Mouse (Mus musculus) forebrain, embryonic 12.5 days (tissue): ENCODE data around the gene Trim2. TPM values are rescaled to one million over a fixed set of nuclear protein-coding genes. Genes with fewer than 3 reads are reported as not detected.

Experiments
- ATAC-seq: fragments of 200-750 bp; cut with Nextera tagmentation; 2 replicates; pipeline ENCODE4 v1.8.0; 2017; ENCODE audit warnings: moderate TSS enrichment; ENCODE audit not compliant: low FRiP score
- H3K27ac ChIP-seq: fragments of 300-500 bp; sonication (generic); 2 replicates; pipeline ENCODE4 v1.5.1; 2016; ENCODE audit warnings: mild to moderate bottlenecking
- H3K27me3 ChIP-seq: fragments of 300-500 bp; sonication (generic); 2 replicates; pipeline ENCODE4 v1.6.1; 2016; ENCODE audit warnings: mild to moderate bottlenecking
- H3K36me3 ChIP-seq: fragments of 300-500 bp; sonication (generic); replicated peaks from 2 replicates; pipeline ENCODE4 v1.6.1; 2016; ENCODE audit warnings: mild to moderate bottlenecking
- H3K4me1 ChIP-seq: fragments of 300-500 bp; sonication (generic); 2 replicates; pipeline ENCODE4 v1.6.1; 2016
- H3K4me2 ChIP-seq: fragments of 300-500 bp; sonication (generic); 2 replicates; pipeline ENCODE4 v1.6.1; 2016; ENCODE audit warnings: mild to moderate bottlenecking, moderate library complexity
- H3K4me3 ChIP-seq: fragments of 300-500 bp; sonication (generic); replicated peaks from 2 replicates; pipeline ENCODE4 v1.5.1; 2016; ENCODE audit warnings: mild to moderate bottlenecking
- H3K9ac ChIP-seq: fragments of 300-500 bp; sonication (generic); 2 replicates; pipeline ENCODE4 v1.6.1; 2016; ENCODE audit warnings: mild to moderate bottlenecking
- H3K9me3 ChIP-seq: fragments of 300-500 bp; sonication (generic); 2 replicates; pipeline ENCODE4 v1.6.1; 2016
- WGBS: fragments of 180-500 bp; shearing (Covaris S2); methylation state at CpG from one replicate; pipeline ENCODE4 v1.1.7; 2016; 5-methylcytosine and 5-hydroxymethylcytosine counted together
- polyA plus RNA-seq: library from polyadenylated mRNA; unstranded; fragments of >200 nt; fragmentation: Nextera tagmentation; extraction: Ambion mirVana; gene quantifications from 2 replicates; pipeline ENCODE4 v1.2.1, GENCODE M21; 2016

Gene Trim2
- polyA plus RNA-seq, 1 experiment from 2014 or later = 107 TPM

- no peaks in the 10 kb centered on the region for H3K9me3 ChIP-seq
- H3K36me3 ChIP-seq = no peaks in the 10 kb centered on the region
- peaks cover 8% of the 10 kb centered on the region for H3K4me1 ChIP-seq
- no peak overlapping the region for H3K27ac ChIP-seq
- no peak overlapping the region for H3K9ac ChIP-seq
- H3K27me3 ChIP-seq = peaks cover 10% of the 10 kb centered on the region; the same call in 1 of the 2 replicates
- H3K4me3 ChIP-seq = no peak overlapping the region
- 88% methylated on average over 6 of the region's 6 CpGs for WGBS
- ATAC-seq = peak; percentile 23; the same call in 1 of the 2 replicates
- no peak overlapping the region for H3K4me2 ChIP-seq
These were observed 7.3 kb upstream of the Trim2 start for GRCm38 (mm10) chr3:84313801-84314541.

DNA sequence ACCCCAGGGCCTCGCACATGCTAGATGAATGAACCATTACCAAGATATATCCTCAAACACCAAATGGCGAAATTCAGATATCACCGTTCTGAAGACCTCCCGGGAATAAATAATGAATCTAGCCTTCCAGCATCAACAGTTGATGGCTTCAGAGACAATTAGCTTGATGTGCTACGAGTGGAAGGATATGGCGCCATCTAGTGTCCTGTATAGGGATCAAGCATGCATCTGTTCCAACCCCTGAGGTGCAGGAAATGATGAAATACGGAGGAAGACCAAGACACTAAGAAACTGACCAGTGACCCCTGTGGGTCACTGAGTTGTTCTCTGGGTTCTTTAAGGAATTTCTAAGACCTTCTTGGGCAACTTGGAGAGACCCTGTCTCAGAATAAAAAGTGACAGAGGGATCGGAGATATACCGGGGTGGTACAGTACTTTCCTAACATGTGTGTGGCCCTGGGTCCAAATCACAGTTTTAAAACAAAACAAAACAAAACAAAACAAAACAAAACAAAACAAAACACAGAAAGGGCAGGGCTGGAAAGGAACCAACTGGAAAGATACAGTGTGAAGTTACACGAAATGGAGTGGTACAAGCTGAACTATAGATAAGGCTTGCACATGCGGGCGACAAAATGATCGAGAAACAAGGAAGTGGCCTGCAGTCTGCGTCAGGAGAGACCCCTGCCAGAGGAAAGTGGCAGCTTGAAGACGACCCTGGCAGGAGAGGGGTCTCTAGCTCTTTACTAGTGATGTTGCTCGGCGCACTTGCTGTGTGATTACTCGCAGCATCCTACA is 6.5 kb upstream of the Trim2 start:
- Histone ChIP-seq H3K9me3 (no peaks in the 10 kb centered on the region), H3K27ac (no peak overlapping the region), H3K27me3 (peaks cover 10% of the 10 kb centered on the region; the same call in 1 of the 2 replicates), H3K4me1 (peaks cover 8% of the 10 kb centered on the region), H3K9ac (no peak overlapping the region), H3K36me3 (no peaks in the 10 kb centered on the region), H3K4me2 (no peak overlapping the region; the same call in 1 of the 2 replicates), H3K4me3 (no peak overlapping the region)
- 52% methylated on average over 18 of the region's 18 CpGs for WGBS
- ATAC-seq = peak; percentile 66

- Histone ChIP-seq H3K9me3 (no peaks in the 10 kb centered on the region), H3K9ac (no peak overlapping the region), H3K36me3 (no peaks in the 10 kb centered on the region), H3K4me3 (no peak overlapping the region), H3K4me1 (peaks cover 8% of the 10 kb centered on the region), H3K27ac (no peak overlapping the region), H3K4me2 (no peak overlapping the region), H3K27me3 (peaks cover 10% of the 10 kb centered on the region; the same call in 1 of the 2 replicates)
- no peak for ATAC-seq
- WGBS = 86% methylated on average over 5 of the region's 5 CpGs
These were observed 5.6 kb upstream of the Trim2 start for GRCm38 (mm10) chr3:84312326-84312725.

- Histone ChIP-seq H3K27ac (no peak overlapping the region), H3K4me1 (peaks cover 36% of the 10 kb centered on the region), H3K4me2 (no peak overlapping the region), H3K27me3 (peaks cover 16% of the 10 kb centered on the region), H3K4me3 (no peak overlapping the region), H3K9me3 (no peaks in the 10 kb centered on the region), H3K9ac (no peak overlapping the region), H3K36me3 (no peaks in the 10 kb centered on the region)
- ATAC-seq = no peak
- WGBS = 92% methylated on average over 5 of the region's 5 CpGs
These were observed 839 bp upstream of the Trim2 start for GRCm38 (mm10) chr3:84307516-84307915.

DNA sequence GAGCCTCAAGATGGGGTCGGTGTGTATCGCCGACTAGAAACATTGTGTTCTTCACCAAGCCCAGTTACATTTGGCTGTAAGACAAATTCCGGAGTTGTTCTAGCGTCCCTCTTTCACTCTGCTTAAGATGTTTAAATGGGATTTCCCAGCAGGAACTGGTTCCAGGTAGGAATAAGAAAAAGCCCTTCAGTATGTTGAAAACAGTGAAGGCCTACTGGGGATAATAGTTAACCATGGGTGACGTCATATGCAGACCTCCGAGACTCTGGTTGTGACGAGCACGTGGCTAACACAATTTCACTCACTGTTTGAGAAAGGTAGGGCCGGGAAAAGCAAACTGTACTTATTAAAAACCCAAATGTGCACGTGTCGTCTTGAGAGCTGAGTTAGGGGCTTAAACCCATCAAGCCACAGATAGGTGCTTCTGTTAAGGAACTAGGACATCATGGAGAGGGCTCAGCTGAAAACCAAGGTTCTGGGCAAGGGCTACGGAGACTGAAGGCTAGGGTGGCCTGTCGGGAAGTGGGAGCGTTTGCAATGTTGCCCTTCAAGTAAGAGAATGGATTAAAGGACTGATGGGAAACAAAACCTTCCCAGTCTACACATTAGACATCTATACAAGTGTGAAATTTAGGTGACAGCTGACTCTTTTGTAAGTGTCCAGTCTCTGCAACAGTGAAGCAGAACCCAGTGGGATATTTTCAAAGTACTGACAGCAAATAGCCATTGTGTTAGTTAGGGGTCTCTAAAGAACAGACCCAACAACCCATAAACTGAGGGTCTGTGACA is 761 bp downstream of the Trim2 start:
- WGBS = 29% methylated on average over 15 of the region's 15 CpGs
- ATAC-seq = peak; percentile 19
- H3K9ac ChIP-seq = 0 out of 2 replicates have a peak overlapping the region, but pooled peaks have one; percentile 59
- H3K36me3 ChIP-seq = no peaks in the 10 kb centered on the region
- no peaks in the 10 kb centered on the region for H3K9me3 ChIP-seq
- peak overlapping the region; percentile 91 for H3K27ac ChIP-seq
- peak overlapping the region; percentile 79 for H3K4me2 ChIP-seq
- peaks cover 48% of the 10 kb centered on the region for H3K4me1 ChIP-seq
- peaks cover 10% of the 10 kb centered on the region for H3K27me3 ChIP-seq
- H3K4me3 ChIP-seq = peak overlapping the region; percentile 47

GRCm38 (mm10) chr3:84305010-84305692 is 1.5 kb downstream of the Trim2 start:
- H3K27ac ChIP-seq = peak overlapping the region; percentile 91
- peak; percentile 97 for ATAC-seq
- peak overlapping the region; percentile 47 for H3K4me3 ChIP-seq
- no peaks in the 10 kb centered on the region for H3K9me3 ChIP-seq
- peak overlapping the region; percentile 79 for H3K4me2 ChIP-seq
- H3K27me3 ChIP-seq = peaks cover 10% of the 10 kb centered on the region
- H3K9ac ChIP-seq = peak overlapping the region; percentile 59
- H3K4me1 ChIP-seq = peaks cover 48% of the 10 kb centered on the region
- no peaks in the 10 kb centered on the region for H3K36me3 ChIP-seq
- under 1% methylated on average over 28 of the region's 28 CpGs for WGBS

DNA sequence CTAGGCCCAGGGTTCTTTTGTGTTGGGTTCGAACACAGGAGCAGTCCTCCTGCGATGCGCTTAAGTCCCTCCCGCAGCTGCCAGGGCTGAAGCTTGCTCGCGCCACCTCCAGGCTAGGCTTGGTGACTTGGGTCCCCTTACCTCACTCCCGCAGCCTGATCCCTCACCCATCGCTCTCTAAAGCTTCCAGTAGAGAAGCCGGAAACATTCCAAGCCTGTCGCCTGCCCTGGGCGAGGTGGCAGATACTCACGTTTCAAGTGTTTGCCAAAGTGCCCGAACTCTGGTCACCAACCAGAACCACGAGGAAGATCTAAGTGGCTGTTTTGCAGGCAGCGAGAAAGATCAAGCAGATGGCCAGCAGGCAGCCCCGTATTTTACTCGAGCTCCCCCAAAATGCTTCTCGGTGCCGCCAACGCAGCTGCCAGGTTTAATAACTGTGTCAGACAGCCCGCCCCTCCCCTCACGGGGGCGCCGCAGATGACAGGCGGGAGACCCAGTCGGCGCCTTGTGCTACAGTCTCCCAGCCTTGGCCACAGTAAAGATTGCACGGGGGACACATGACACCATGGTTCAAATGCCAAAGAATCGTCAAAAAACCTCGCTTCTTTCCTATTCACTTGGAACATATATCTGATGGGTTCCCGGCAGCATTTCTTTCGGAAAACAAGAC is 2.2 kb downstream of the Trim2 start:
- no peaks in the 10 kb centered on the region for H3K9me3 ChIP-seq
- ATAC-seq = peak; percentile 64
- peak overlapping the region; percentile 59 for H3K9ac ChIP-seq
- no peaks in the 10 kb centered on the region for H3K36me3 ChIP-seq
- WGBS = under 1% methylated on average over 32 of the region's 32 CpGs
- H3K4me2 ChIP-seq = peak overlapping the region; percentile 79
- peaks cover 48% of the 10 kb centered on the region for H3K4me1 ChIP-seq
- peak overlapping the region; percentile 47 for H3K4me3 ChIP-seq
- H3K27ac ChIP-seq = peak overlapping the region; percentile 91
- H3K27me3 ChIP-seq = peaks cover 10% of the 10 kb centered on the region

- peaks cover 10% of the 10 kb centered on the region for H3K27me3 ChIP-seq
- H3K36me3 ChIP-seq = no peaks in the 10 kb centered on the region
- H3K27ac ChIP-seq = peak overlapping the region; percentile 91
- peak overlapping the region; percentile 79 for H3K4me2 ChIP-seq
- peaks cover 48% of the 10 kb centered on the region for H3K4me1 ChIP-seq
- peak overlapping the region; percentile 59 for H3K9ac ChIP-seq
- ATAC-seq = no peak
- peak overlapping the region; percentile 47 for H3K4me3 ChIP-seq
- WGBS = 82% methylated on average over 8 of the region's 8 CpGs
- 0 out of 2 replicates have a peak, but pooled peaks cover 3% of the 10 kb centered on the region for H3K9me3 ChIP-seq
These were observed 3.2 kb downstream of the Trim2 start for GRCm38 (mm10) chr3:84303395-84303949.

- Histone ChIP-seq H3K4me1 (peaks cover 48% of the 10 kb centered on the region), H3K9me3 (0 out of 2 replicates have a peak, but pooled peaks cover 3% of the 10 kb centered on the region), H3K4me2 (peak overlapping the region; percentile 35), H3K4me3 (peak overlapping the region; percentile 5; the same call in 1 of the 2 replicates), H3K27ac (no peak overlapping the region), H3K9ac (peak overlapping the region; percentile 21; the same call in 1 of the 2 replicates), H3K36me3 (no peaks in the 10 kb centered on the region), H3K27me3 (peaks cover 9% of the 10 kb centered on the region)
- no peak for ATAC-seq
- 11% methylated on average over 4 of the region's 4 CpGs for WGBS
These were observed 4.4 kb downstream of the Trim2 start for GRCm38 (mm10) chr3:84302273-84302672.

GRCm38 (mm10) chr3:84301674-84302073 is 5.0 kb downstream of the Trim2 start:
- H3K4me1 ChIP-seq = peaks cover 49% of the 10 kb centered on the region
- no peak for ATAC-seq
- H3K9me3 ChIP-seq = 0 out of 2 replicates have a peak, but pooled peaks cover 3% of the 10 kb centered on the region
- no peaks in the 10 kb centered on the region for H3K36me3 ChIP-seq
- H3K27me3 ChIP-seq = peaks cover 5% of the 10 kb centered on the region; the same call in 1 of the 2 replicates
- H3K4me3 ChIP-seq = no peak overlapping the region
- peak overlapping the region; percentile 21; the same call in 1 of the 2 replicates for H3K9ac ChIP-seq
- WGBS = 92% methylated on average over 4 of the region's 4 CpGs
- peak overlapping the region; percentile 35 for H3K4me2 ChIP-seq
- no peak overlapping the region for H3K27ac ChIP-seq
